Mouse (Mus musculus) lung, postnatal 0 days (tissue): Measurements from ENCODE around the gene Myh4.
A peak's percentile ranks its signal among the peaks of the same experiment; 100 is the strongest.

Experiments
- CTCF ChIP-seq: IDR thresholded peaks from 2 replicates; pipeline ENCODE4 v1.5.1; 2016; ENCODE audit warnings: antibody characterized with exemption, mild to moderate bottlenecking
- EP300 ChIP-seq: IDR thresholded peaks from 2 replicates; pipeline ENCODE4 v1.6.1; 2016; ENCODE audit warnings: antibody characterized with exemption, mild to moderate bottlenecking, control low read depth

DNA sequence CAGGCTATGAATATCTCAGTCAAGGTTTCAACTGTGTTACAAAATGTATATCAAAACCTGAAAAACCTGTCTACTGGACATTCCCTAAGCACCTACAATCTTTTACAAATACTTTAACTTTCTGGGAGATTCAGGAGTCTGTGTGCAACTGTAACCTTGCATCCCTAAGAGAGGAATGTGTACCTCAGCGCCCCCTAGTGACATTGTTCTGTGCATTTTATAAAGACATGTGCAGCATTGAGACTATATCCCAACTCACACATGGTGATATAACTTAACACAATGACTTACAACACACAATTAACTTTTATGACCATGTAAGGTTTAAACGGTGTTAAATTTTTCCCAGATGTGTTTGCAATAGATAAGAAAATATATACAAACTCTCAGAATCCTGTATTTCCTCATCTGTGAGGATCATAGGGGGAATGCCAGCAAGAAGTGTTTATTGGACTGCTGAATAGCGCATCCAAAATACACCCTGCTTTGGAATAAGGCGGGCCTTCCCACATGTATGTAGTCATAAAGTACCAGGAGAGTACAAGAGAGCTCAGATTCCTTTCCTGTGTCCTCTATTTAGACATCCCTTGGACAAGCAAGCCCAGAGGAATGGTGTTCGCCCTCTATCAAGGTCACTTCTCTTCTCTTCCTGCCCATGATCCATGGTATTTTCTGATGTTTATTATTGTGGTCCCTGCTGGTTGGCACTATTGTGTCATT, 2.0 kb upstream of the Myh4 start:
- TF ChIP-seq EP300 = no peak
- peak; percentile 69 for TF ChIP-seq CTCF
